Mouse (Mus musculus): ENCODE data around the gene Nfic.

DNA sequence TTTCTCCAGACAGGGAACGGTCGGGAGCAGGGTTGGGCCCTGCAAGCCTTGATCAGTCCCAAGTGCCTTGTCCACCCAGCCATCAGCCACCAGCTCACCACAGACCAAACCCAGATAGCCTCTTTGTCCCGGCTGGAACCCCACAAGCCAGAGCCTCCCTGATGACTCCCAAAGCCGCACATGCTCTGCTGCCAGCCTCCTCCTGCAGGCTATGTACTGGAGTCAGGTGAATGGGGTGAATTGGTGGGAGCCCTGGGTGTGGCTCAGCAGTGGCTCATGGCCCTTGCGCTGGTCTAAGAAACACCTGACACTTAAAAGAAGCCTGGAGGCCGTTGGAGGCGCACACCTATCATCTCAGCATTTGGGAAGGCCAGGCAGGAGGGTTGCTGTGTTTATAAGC lies 7.5 kb upstream of the Nfic start:
- TF ChIP-seq CTCF (IDR thresholded peaks at IDR 0.05; ENCODE audit: low read depth, low read length) (no peak), POLR2A (IDR thresholded peaks at IDR 0.05; ENCODE audit: borderline replicate concordance, low read depth, low read length) (no peak)
